14 mouse cellular contexts compared by ENCODE assay signal in genomic region chr16:36156402-36156975, GRCm38 (mm10). TPM values are rescaled to one million over a fixed set of nuclear protein-coding genes. Genes with fewer than 3 reads are reported as not detected.
"Had no signal": no experiment of that assay in that cellular context is flagged by ENCODE, and none has a peak within 500 bp of the region (broad histone marks: within the 10 kb centered on the region; RNA-seq: fewer than 3 reads in every experiment).

TSS of gene Stfa2l1 (plus strand) at chr16:36156811.

- H3K4me1 ChIP-seq: kidney, embryonic 15.5 days; limb, embryonic 10.5 days; midbrain, embryonic 12.5 days had no signal

- ATAC-seq: intestine, embryonic 16.5 days had no signal

- H3K4me3 ChIP-seq: kidney, embryonic 15.5 days; limb, embryonic 10.5 days; midbrain, embryonic 12.5 days had no signal

- H3K9me3 ChIP-seq: kidney, embryonic 15.5 days; limb, embryonic 10.5 days; midbrain, embryonic 12.5 days had no signal

- H3K9ac ChIP-seq: kidney, embryonic 15.5 days; midbrain, embryonic 12.5 days had no signal

- H3K27ac ChIP-seq: kidney, embryonic 15.5 days; limb, embryonic 10.5 days; macrophage; midbrain, embryonic 12.5 days had no signal

- H3K27me3 ChIP-seq: kidney, embryonic 15.5 days; midbrain, embryonic 12.5 days had no signal

- H3K36me3 ChIP-seq: kidney, embryonic 15.5 days; limb, embryonic 10.5 days; midbrain, embryonic 12.5 days had no signal

- H3K4me2 ChIP-seq: kidney, embryonic 15.5 days; midbrain, embryonic 12.5 days had no signal

- DNase-seq: kidney, adult 2 months; kidney, postnatal 14 days; lung, adult 2 months; lung, postnatal 10 days; right cerebral cortex, postnatal 4 days; spleen, adult 18-20 months had no signal

RNA-seq across cellular contexts. Expression of gene Stfa2l1, which starts in this region (rescaled TPM):
- polyA plus RNA-seq: kidney, adult 2 months; large intestine, adult 2 months; limb, embryonic 10.5 days; midbrain, embryonic 12.5 days; neural tube, embryonic 14.5 days; urinary bladder, adult 2 months had no signal
